Mouse (Mus musculus) CH12.LX (cell line): ENCODE data around the gene Olfr1480. TPM values are rescaled to one million over a fixed set of nuclear protein-coding genes. Genes with fewer than 3 reads are reported as not detected.

Source experiments
- DNase-seq: peaks from one replicate; pipeline ENCODE4 v3.0.0-alpha.2; 2013; ENCODE audit errors: extremely low read depth
- H3K27ac ChIP-seq: 2 replicates; pipeline ENCODE4 v1.5.1; 2012; ENCODE audit warnings: low read depth, mild to moderate bottlenecking, control low read depth, moderate library complexity; ENCODE audit not compliant: insufficient read depth
- H3K27me3 ChIP-seq: replicated peaks from 2 replicates; pipeline ENCODE3; 2012; ENCODE audit warnings: inconsistent platforms
- H3K36me3 ChIP-seq, 2 experiments: replicated peaks in 1 of 2; 2 replicates each; pipeline versions ENCODE3 to v1.6.1; 2012; ENCODE audit warnings: inconsistent platforms in 1 of 2, low read length in 1 of 2, mild to moderate bottlenecking in 1 of 2, mixed read lengths in 1 of 2, moderate library complexity in 1 of 2; ENCODE audit not compliant: control insufficient read depth in 1 of 2, insufficient read depth in 1 of 2
- H3K4me1 ChIP-seq, 2 experiments: 2 replicates each; pipeline ENCODE4 v1.6.1; 2012; ENCODE audit warnings: inconsistent platforms in 1 of 2, moderate library complexity in 1 of 2; ENCODE audit not compliant: insufficient read depth in 2 of 2, control insufficient read depth in 1 of 2
- H3K4me2 ChIP-seq: 2 replicates; pipeline ENCODE4 v1.6.1; 2012; ENCODE audit warnings: low read depth, mild to moderate bottlenecking, control low read depth; ENCODE audit not compliant: poor library complexity, insufficient read depth, severe bottlenecking
- H3K4me3 ChIP-seq, 3 experiments: fragments of 150-350 bp in 1 of 3; sonication (generic) in 1 of 3; replicated peaks in 1 of 3; 2 replicates each; pipeline versions ENCODE3 to v1.5.1; 2011 to 2012; ENCODE audit warnings: low read depth in 2 of 3, low read length in 2 of 3, mild to moderate bottlenecking in 2 of 3, moderate library complexity in 2 of 3, control low read depth in 1 of 3, improper control_type of control experiment in 1 of 3, inconsistent platforms in 1 of 3, mixed read lengths in 1 of 3; ENCODE audit not compliant: poor library complexity in 1 of 3
- H3K79me2 ChIP-seq: replicated peaks from 2 replicates; pipeline ENCODE4 v1.6.1; 2012; ENCODE audit warnings: mild to moderate bottlenecking, moderate library complexity; ENCODE audit not compliant: control insufficient read depth, poor library complexity, insufficient read depth, severe bottlenecking; ENCODE audit errors: extremely low read depth
- H3K9ac ChIP-seq: 2 replicates; pipeline ENCODE4 v1.6.1; 2012; ENCODE audit warnings: low read depth, mild to moderate bottlenecking, control low read depth, moderate library complexity; ENCODE audit not compliant: insufficient read depth
- H3K9me3 ChIP-seq: replicated peaks from 2 replicates; pipeline ENCODE3; 2012; ENCODE audit warnings: low read length, inconsistent platforms, mixed read lengths
- CHD1 ChIP-seq: IDR thresholded peaks from 2 replicates; pipeline ENCODE4 v1.6.1; 2012; ENCODE audit warnings: low read depth, low read length, improper control_type of control experiment, inconsistent platforms
- CHD2 ChIP-seq: IDR thresholded peaks from 2 replicates; pipeline ENCODE4 v1.6.1; 2011; ENCODE audit warnings: low read length, improper control_type of control experiment
- GABPA ChIP-seq: IDR thresholded peaks from 2 replicates; pipeline ENCODE4 v1.6.1; 2012; ENCODE audit warnings: low read depth, low read length, improper control_type of control experiment, inconsistent platforms; ENCODE audit not compliant: insufficient replicate concordance
- HCFC1 ChIP-seq: IDR thresholded peaks from 2 replicates; pipeline ENCODE4 v1.6.1; 2012; ENCODE audit warnings: low read depth, mild to moderate bottlenecking, inconsistent platforms, low read length, improper control_type of control experiment
- JUND ChIP-seq: conservative IDR thresholded peaks from 2 replicates; pipeline ENCODE4 v1.6.1; 2011; ENCODE audit warnings: low read depth, low read length, improper control_type of control experiment
- KAT2A ChIP-seq: IDR thresholded peaks from 2 replicates; pipeline ENCODE4 v1.6.1; 2012; ENCODE audit warnings: low read length, improper control_type of control experiment, inconsistent platforms; ENCODE audit not compliant: insufficient replicate concordance
- MAX ChIP-seq: IDR thresholded peaks from 2 replicates; pipeline ENCODE4 v1.6.1; 2011; ENCODE audit warnings: low read length, improper control_type of control experiment
- NRF1 ChIP-seq: IDR thresholded peaks from 2 replicates; pipeline ENCODE4 v1.6.1; 2014; ENCODE audit warnings: low read depth, mild to moderate bottlenecking, inconsistent platforms, low read length, improper control_type of control experiment, moderate library complexity
- POLR2A ChIP-seq: IDR thresholded peaks from 2 replicates; pipeline ENCODE4 v1.6.1; 2011; ENCODE audit warnings: low read depth, mild to moderate bottlenecking, improper control_type of control experiment, low read length
- RAD21 ChIP-seq: IDR thresholded peaks from 2 replicates; pipeline ENCODE4 v1.6.1; 2011; ENCODE audit warnings: low read depth, mild to moderate bottlenecking, low read length, improper control_type of control experiment, moderate library complexity
- SIN3A ChIP-seq: IDR thresholded peaks from 2 replicates; pipeline ENCODE4 v1.6.1; 2012; ENCODE audit warnings: low read length, improper control_type of control experiment, inconsistent platforms
- USF1 ChIP-seq: IDR thresholded peaks from 2 replicates; pipeline ENCODE4 v1.6.1; 2014; ENCODE audit warnings: low read depth, mild to moderate bottlenecking, inconsistent platforms, low read length, improper control_type of control experiment
- USF2 ChIP-seq: conservative IDR thresholded peaks from 2 replicates; pipeline ENCODE4 v1.6.1; 2011; ENCODE audit warnings: low read depth, low read length, improper control_type of control experiment
- ZKSCAN1 ChIP-seq: IDR thresholded peaks from 2 replicates; pipeline ENCODE4 v1.6.1; 2012; ENCODE audit warnings: low read depth, inconsistent platforms, low read length, improper control_type of control experiment, borderline replicate concordance
- ZMIZ1 ChIP-seq: IDR thresholded peaks from 2 replicates; pipeline ENCODE4 v1.6.1; 2012; ENCODE audit warnings: low read depth, mild to moderate bottlenecking, inconsistent platforms, low read length, improper control_type of control experiment
- ZNF384 ChIP-seq: IDR thresholded peaks from 2 replicates; pipeline ENCODE4 v1.6.1; 2012; ENCODE audit warnings: low read depth, low read length, improper control_type of control experiment, inconsistent platforms
- dilution Hi-C: fragments of 300-500 bp; cut with MboI; formaldehyde crosslinking; loops from 2 replicates; pipeline ENCODE4 v1.14.3; 2020; ENCODE audit warnings: low sequenced_read_pairs; ENCODE audit not compliant: extremely low pct_unique_long_range_greater_than_20kb, extremely low pct_ligation_motif_present
- in situ Hi-C: fragments of 300-500 bp; cut with MboI; formaldehyde crosslinking; loops from 3 replicates; pipeline ENCODE4 v1.14.3; 2019; ENCODE audit warnings: low sequenced_read_pairs, low pct_ligation_motif_present, low pct_unique_long_range_greater_than_20kb, mixed read lengths
- polyA plus RNA-seq: library from polyadenylated mRNA; unstranded; fragments of >175 nt; gene quantifications from 2 replicates; pipeline ENCODE4 v1.2.1, GENCODE M21; 2012; ENCODE audit warnings: low read depth; ENCODE audit not compliant: insufficient read length
- total RNA-seq, 2 experiments: library from RNA; depleted of rRNA; stranded (reverse); fragments of 300-350 nt in 1 of 2; fragments of >200 nt in 1 of 2; gene quantifications; 2 replicates each; pipeline ENCODE4 v1.2.3; 2012 to 2014

Olfr1480 gene
- total RNA-seq (2012; rRNA removed) (not detected in 2 replicates), total RNA-seq (2014; rRNA removed) (not detected in 2 replicates), polyA plus RNA-seq (not detected in 2 replicates)

DNA sequence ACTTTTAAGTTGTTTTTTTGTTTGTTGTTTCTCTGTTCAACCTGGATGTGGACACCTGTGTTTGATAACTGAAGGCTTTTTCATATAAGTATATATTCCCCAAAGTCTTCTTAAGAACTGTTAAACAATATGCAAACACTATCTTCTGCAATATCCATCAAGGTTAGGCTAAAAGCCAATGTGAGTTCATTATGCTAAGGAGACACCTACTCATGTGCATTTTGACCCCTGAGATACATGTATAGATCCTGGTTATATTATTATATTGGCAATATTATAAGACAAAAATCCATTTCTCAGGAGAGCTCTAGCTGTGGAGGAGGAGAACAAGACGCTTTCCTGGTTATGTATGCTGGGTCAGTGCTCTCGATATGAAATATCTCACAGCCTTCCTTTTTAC lies at the start of gene Olfr1480:
Olfr1480 (plus strand) TSS at position 301 of the 400 bp plus-strand sequence.
- DNase-seq = no peak
- TF ChIP-seq ZKSCAN1 (no peak), CHD2 (no peak), USF2 (no peak), GABPA (no peak), JUND (no peak), KAT2A (no peak), ZMIZ1 (no peak), HCFC1 (no peak)
- H3K9ac ChIP-seq = no peak within 1 kb of the TSS
- in situ Hi-C loops = no loop called here
- dilution Hi-C loops = no loop called here
- no peaks in the 10 kb centered on the region for H3K9me3 ChIP-seq
- no peak within 1 kb of the TSS for H3K4me2 ChIP-seq
- no peaks in the 10 kb centered on the region for H3K79me2 ChIP-seq
- H3K27ac ChIP-seq = no peak within 1 kb of the TSS
- no peaks in the 10 kb centered on the region for H3K36me3 ChIP-seq
- H3K4me3 ChIP-seq = no peak within 1 kb of the TSS
- no peaks in the 10 kb centered on the region for H3K27me3 ChIP-seq
- H3K4me1 ChIP-seq = no peaks in the 10 kb centered on the region

DNA sequence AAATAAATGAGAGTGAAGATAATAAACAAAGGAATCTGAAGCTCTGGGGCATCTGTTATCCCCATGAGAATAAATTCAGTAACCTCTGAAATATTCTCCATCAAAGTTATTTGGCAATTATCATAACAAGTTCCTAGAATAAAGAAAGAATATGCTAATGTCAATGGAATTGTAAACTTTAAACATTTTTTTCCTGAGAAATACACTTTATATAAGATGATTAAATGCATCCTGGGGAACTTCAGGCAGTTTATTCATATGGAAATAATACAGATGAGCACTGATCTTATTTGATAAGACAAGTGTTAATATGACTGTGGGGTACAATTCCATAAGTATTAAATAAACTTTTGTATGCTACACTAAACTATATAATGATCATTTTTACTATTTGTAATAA lies 47.6 kb upstream of the Olfr1480 start, which contains the start of gene Olfr1475:
Olfr1475 (minus strand) TSS at position 101 of the 400 bp plus-strand sequence.
- Histone ChIP-seq H3K36me3 (no peaks in the 10 kb centered on the region), H3K27ac (no peak within 1 kb of the TSS), H3K27me3 (no peaks in the 10 kb centered on the region), H3K4me3 (no peak within 1 kb of the TSS), H3K9ac (no peak within 1 kb of the TSS), H3K4me2 (no peak within 1 kb of the TSS), H3K79me2 (no peaks in the 10 kb centered on the region), H3K4me1 (no peaks in the 10 kb centered on the region), H3K9me3 (no peaks in the 10 kb centered on the region)
- DNase-seq = no peak
- in situ Hi-C loops (no loop called here), dilution Hi-C loops (no loop called here)
- TF ChIP-seq POLR2A = no peak
- TF ChIP-seq MAX = no peak
- TF ChIP-seq CHD1 = no peak
- no peak for TF ChIP-seq NRF1
- no peak for TF ChIP-seq ZNF384
- no peak for TF ChIP-seq RAD21
- TF ChIP-seq HCFC1 = no peak
- no peak for TF ChIP-seq USF1
- TF ChIP-seq SIN3A = no peak
- TF ChIP-seq CHD2 = no peak
- TF ChIP-seq ZKSCAN1 = no peak
